Mouse (Mus musculus) erythroblast, embryonic 14.5 days (primary cell): ENCODE measurements around the gene Tmem140. TPM values are rescaled to one million over a fixed set of nuclear protein-coding genes. Genes with fewer than 3 reads are reported as not detected.

Experiments used
- H3K27me3 ChIP-seq: 2 replicates; pipeline ENCODE4 v1.6.1; 2012; ENCODE audit warnings: inconsistent platforms; ENCODE audit not compliant: control insufficient read depth
- H3K36me3 ChIP-seq: 2 replicates; pipeline ENCODE4 v1.6.1; 2012; ENCODE audit warnings: mild to moderate bottlenecking, inconsistent platforms; ENCODE audit not compliant: control insufficient read depth
- H3K4me1 ChIP-seq: 2 replicates; pipeline ENCODE4 v1.6.1; 2012; ENCODE audit warnings: inconsistent platforms; ENCODE audit not compliant: control insufficient read depth
- H3K4me3 ChIP-seq: replicated peaks from 2 replicates; pipeline ENCODE3; 2012; ENCODE audit warnings: moderate library complexity, mild to moderate bottlenecking, inconsistent platforms
- H3K9me3 ChIP-seq: 2 replicates; pipeline ENCODE4 v1.6.1; 2012; ENCODE audit warnings: low read length, inconsistent platforms, mixed read lengths; ENCODE audit not compliant: control insufficient read depth
- GATA1 ChIP-seq: IDR thresholded peaks from 2 replicates; pipeline ENCODE4 v1.6.1; 2012; ENCODE audit warnings: low read length, inconsistent platforms, mixed read lengths
- TAL1 ChIP-seq: IDR thresholded peaks from 3 replicates; pipeline ENCODE4 v1.6.1; 2012; ENCODE audit warnings: low read length, inconsistent platforms, mixed read lengths
- polyA plus RNA-seq: library from polyadenylated mRNA; stranded (reverse); fragments of >175 nt; gene quantifications from 2 replicates; pipeline ENCODE4 v1.2.3, GENCODE M21; 2012

The Tmem140 gene
- polyA plus RNA-seq, 1 experiment: not detected

- no peaks in the 10 kb centered on the region for H3K9me3 ChIP-seq
- no peak for TF ChIP-seq GATA1
- TF ChIP-seq TAL1: no peak
- H3K4me3 ChIP-seq: peak overlapping the region; percentile 72
- H3K27me3 ChIP-seq: no peaks in the 10 kb centered on the region
- H3K4me1 ChIP-seq: peaks cover 80% of the 10 kb centered on the region
- peaks cover 72% of the 10 kb centered on the region for H3K36me3 ChIP-seq
Observed at GRCm38 (mm10) chr6:34875268-34875761, 12.4 kb downstream of the Tmem140 start.

GRCm38 (mm10) chr6:34875966-34876834 is 13.3 kb downstream of the Tmem140 start:
- peaks cover 80% of the 10 kb centered on the region for H3K36me3 ChIP-seq
- H3K4me3 ChIP-seq: peak overlapping the region; percentile 72
- no peaks in the 10 kb centered on the region for H3K9me3 ChIP-seq
- TF ChIP-seq TAL1 (no peak), GATA1 (0 out of 2 replicates have a peak, but pooled peaks have one; percentile 42)
- no peaks in the 10 kb centered on the region for H3K27me3 ChIP-seq
- peaks cover 73% of the 10 kb centered on the region for H3K4me1 ChIP-seq

GRCm38 (mm10) chr6:34876835-34877156 is 13.8 kb downstream of the Tmem140 start:
- Histone ChIP-seq H3K9me3 (no peaks in the 10 kb centered on the region), H3K36me3 (peaks cover 85% of the 10 kb centered on the region), H3K4me1 (peaks cover 72% of the 10 kb centered on the region), H3K27me3 (no peaks in the 10 kb centered on the region), H3K4me3 (peak overlapping the region; percentile 72)
- TF ChIP-seq TAL1 (no peak), GATA1 (no peak)

- Histone ChIP-seq H3K36me3 (peaks cover 85% of the 10 kb centered on the region), H3K9me3 (no peaks in the 10 kb centered on the region), H3K4me3 (peak within 1 kb of the TSS; percentile 72), H3K27me3 (no peaks in the 10 kb centered on the region), H3K4me1 (peaks cover 63% of the 10 kb centered on the region)
- TF ChIP-seq GATA1: no peak
- no peak for TF ChIP-seq TAL1
Observed at GRCm38 (mm10) chr6:34877509-34878321, 14.8 kb downstream of the Tmem140 start, which contains the start of gene Cyren. Gene Cyren (minus strand): TSS chr6:34878060.

DNA sequence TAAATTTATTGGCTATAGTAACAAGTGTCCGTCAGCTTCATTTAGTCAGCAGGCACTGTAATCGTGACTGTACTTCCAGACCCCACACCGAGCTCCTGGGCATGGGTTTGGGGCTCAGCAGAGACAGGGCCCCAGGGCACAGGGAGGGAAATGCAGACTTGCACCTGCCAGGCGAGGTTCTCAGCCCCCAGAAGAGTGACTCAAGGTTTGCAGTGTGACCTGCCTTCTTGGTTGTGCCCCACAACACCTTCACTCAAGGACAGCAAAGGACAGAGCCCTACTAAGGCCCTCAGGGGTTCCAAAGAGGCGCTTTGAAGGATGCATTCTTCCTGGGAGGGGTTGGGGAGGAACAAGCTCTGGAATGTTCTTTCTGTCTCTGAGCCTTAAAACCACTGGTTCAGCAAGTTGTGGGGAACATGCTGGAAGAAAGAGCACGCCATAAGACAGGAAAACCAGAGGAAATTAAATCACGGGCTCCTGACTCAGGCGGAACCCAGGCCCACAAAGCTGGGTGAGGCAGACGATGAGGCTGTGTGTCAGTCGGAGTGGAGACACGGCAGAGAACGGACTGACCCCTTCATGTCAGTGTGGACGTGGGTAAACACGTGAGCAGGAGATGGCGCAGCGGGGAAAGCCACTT is 16.3 kb downstream of the Tmem140 start:
- Histone ChIP-seq H3K36me3 (peaks cover 85% of the 10 kb centered on the region), H3K27me3 (no peaks in the 10 kb centered on the region), H3K9me3 (no peaks in the 10 kb centered on the region), H3K4me3 (no peak overlapping the region), H3K4me1 (peaks cover 50% of the 10 kb centered on the region)
- TF ChIP-seq GATA1 (no peak), TAL1 (no peak)

DNA sequence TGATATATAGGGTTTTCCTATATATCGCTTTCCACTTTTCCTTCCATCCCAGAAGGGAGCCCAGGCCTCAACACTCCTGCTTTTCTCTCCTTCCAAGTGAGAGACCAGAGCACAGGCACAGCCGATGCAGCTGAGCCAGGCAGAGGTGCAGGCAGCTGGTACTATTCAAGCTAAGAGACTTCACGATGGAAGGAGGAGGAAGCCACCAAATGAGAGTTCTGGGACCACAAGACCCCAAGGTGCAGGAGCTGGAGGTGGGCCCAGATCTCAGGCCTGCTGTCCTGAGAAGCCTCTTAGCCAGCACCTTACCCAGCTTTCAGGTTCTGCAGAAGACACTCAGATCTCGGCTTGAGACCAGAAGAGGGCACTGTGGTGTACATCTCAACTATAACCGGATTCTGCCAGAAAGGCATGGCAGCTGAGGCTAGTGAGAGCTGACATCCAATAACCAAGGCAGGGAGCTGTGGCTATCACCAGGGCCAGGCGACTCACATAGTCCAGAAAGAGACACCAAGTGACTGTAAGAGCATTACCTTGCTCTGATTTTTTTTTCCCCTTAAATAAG is 17.0 kb downstream of the Tmem140 start:
- no peaks in the 10 kb centered on the region for H3K27me3 ChIP-seq
- TF ChIP-seq TAL1 (no peak), GATA1 (no peak)
- no peak overlapping the region for H3K4me3 ChIP-seq
- H3K36me3 ChIP-seq: peaks cover 85% of the 10 kb centered on the region
- H3K4me1 ChIP-seq: peaks cover 43% of the 10 kb centered on the region
- H3K9me3 ChIP-seq: no peaks in the 10 kb centered on the region

DNA sequence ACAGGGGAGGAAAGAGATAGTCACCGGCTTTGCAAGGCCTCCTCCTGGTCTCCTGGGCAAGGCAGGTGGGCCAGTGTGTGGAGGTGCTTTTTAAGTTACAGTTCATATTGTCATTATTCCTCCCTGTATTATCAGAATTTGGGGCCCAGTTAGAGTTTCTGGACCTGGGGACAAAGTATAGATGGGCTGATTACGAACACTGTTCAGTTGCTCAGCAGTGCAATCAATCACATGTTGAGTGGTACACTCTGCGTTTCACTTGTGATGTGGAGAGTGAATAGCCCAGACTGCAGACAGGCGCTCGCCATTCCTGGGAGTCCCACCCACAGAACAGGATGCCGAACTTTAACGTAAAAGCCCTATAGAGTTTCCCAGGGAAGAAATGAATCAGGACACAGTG is 21.8 kb downstream of the Tmem140 start:
- no peak overlapping the region for H3K4me3 ChIP-seq
- no peaks in the 10 kb centered on the region; the same call in 1 of the 2 replicates for H3K4me1 ChIP-seq
- H3K36me3 ChIP-seq: peaks cover 99% of the 10 kb centered on the region
- H3K9me3 ChIP-seq: no peaks in the 10 kb centered on the region
- no peak for TF ChIP-seq GATA1
- no peak for TF ChIP-seq TAL1
- no peaks in the 10 kb centered on the region for H3K27me3 ChIP-seq

DNA sequence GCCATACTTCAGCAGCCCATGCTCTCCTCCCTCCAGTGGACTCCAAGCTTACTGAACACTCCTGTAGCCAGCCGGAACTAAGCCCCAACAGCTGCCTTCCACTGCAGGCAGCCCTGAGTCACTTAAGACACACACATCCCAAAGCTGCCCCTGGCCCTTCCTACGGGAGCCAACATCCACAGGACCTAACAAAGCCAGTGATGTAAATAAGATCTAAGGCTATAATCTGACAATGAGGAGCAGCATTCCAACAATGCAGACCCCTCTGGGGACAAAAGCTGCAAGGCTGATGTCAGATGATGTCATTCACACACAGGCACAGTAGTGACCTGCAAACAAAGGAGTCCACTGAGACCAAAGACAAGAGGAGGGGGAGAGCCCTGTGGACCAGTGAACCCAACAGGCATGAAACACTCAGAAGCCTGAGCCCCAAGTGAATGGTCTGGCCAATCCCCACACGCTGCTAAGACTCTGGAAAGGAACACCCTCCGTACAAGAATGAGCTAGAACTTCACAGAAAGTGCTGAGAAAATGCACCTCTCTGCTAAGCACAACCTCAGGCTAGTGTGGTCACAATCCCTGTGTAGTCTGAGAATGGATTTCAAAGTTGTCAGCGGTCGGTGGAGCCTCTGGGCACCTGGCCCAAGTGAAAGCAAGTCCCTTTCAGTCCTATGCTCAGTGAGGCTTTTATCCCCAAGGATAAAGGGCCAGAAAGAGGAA is 24.3 kb downstream of the Tmem140 start:
- Histone ChIP-seq H3K4me3 (no peak overlapping the region), H3K27me3 (no peaks in the 10 kb centered on the region), H3K4me1 (peaks cover 1% of the 10 kb centered on the region), H3K9me3 (no peaks in the 10 kb centered on the region), H3K36me3 (peaks cover 99% of the 10 kb centered on the region)
- TF ChIP-seq GATA1 (no peak), TAL1 (no peak)
